Mouse (Mus musculus) liver, adult 2 months (tissue): ENCODE data around the gene 3830417A13Rik. TPM values are rescaled to one million over a fixed set of nuclear protein-coding genes. Genes with fewer than 3 reads are reported as not detected.

Experiments used
- DNase-seq: peaks from one replicate; pipeline ENCODE4 v3.0.0-alpha.2; 2011; ENCODE audit warnings: low read depth, low spot score; ENCODE audit errors: extremely low read depth
- H3K27ac ChIP-seq: fragments of 200-500 bp; replicated peaks from 2 replicates; pipeline ENCODE4 v1.5.1; 2012; ENCODE audit warnings: low read depth, mild to moderate bottlenecking, control low read depth, inconsistent platforms, low read length; ENCODE audit not compliant: insufficient read depth
- H3K27me3 ChIP-seq: fragments of 200-500 bp; 2 replicates; pipeline ENCODE4 v1.6.1; 2012; ENCODE audit warnings: mild to moderate bottlenecking, moderate library complexity, low read length, inconsistent platforms; ENCODE audit not compliant: control insufficient read depth, insufficient read depth
- H3K36me3 ChIP-seq: fragments of 200-500 bp; 2 replicates; pipeline ENCODE4 v1.6.1; 2012; ENCODE audit warnings: low read length, inconsistent platforms; ENCODE audit not compliant: control insufficient read depth, insufficient read depth
- H3K4me1 ChIP-seq: fragments of 200-500 bp; 2 replicates; pipeline ENCODE4 v1.6.1; 2011; ENCODE audit warnings: low read length; ENCODE audit not compliant: control insufficient read depth, insufficient read depth
- H3K4me3 ChIP-seq: fragments of 200-500 bp; 2 replicates; pipeline ENCODE4 v1.5.1; 2011; ENCODE audit warnings: low read depth, mild to moderate bottlenecking, control low read depth, low read length, moderate library complexity; ENCODE audit not compliant: insufficient read depth
- H3K79me2 ChIP-seq: fragments of 200-500 bp; 2 replicates; pipeline ENCODE4 v1.6.1; 2012; ENCODE audit warnings: inconsistent platforms, mild to moderate bottlenecking, low read length, moderate library complexity; ENCODE audit not compliant: control insufficient read depth, insufficient read depth
- H3K9ac ChIP-seq: fragments of 200-500 bp; 2 replicates; pipeline ENCODE4 v1.6.1; 2012; ENCODE audit warnings: low read depth, mild to moderate bottlenecking, control low read depth, inconsistent platforms, low read length
- CTCF ChIP-seq: fragments of 200-500 bp; IDR thresholded peaks from 2 replicates; pipeline ENCODE4 v1.5.1; 2011; ENCODE audit warnings: low read depth, low read length, control low read depth
- POLR2A ChIP-seq: fragments of 200-500 bp; IDR thresholded peaks from 2 replicates; pipeline ENCODE4 v1.6.1; 2011; ENCODE audit warnings: low read length, control low read depth; ENCODE audit not compliant: insufficient read depth; ENCODE audit errors: extremely low read depth
- WGBS: fragments of 180-500 bp; shearing (Covaris S2); methylation state at CpG from one replicate; pipeline ENCODE4 v1.1.7; 2018; 5-methylcytosine and 5-hydroxymethylcytosine counted together
- polyA plus RNA-seq: library from polyadenylated mRNA; depleted of rRNA; stranded (reverse); fragments of >200 nt; gene quantifications from 2 replicates; pipeline ENCODE4 v1.2.3, GENCODE M21; 2012; rRNA removed
- total RNA-seq: library from RNA; depleted of rRNA; stranded (reverse); fragments of >200 nt; gene quantifications from 2 replicates; pipeline ENCODE4 v1.2.3, GENCODE M21; 2014; rRNA removed

Gene 3830417A13Rik
- total RNA-seq (not detected in 2 replicates), polyA plus RNA-seq (not detected in 2 replicates)

DNA sequence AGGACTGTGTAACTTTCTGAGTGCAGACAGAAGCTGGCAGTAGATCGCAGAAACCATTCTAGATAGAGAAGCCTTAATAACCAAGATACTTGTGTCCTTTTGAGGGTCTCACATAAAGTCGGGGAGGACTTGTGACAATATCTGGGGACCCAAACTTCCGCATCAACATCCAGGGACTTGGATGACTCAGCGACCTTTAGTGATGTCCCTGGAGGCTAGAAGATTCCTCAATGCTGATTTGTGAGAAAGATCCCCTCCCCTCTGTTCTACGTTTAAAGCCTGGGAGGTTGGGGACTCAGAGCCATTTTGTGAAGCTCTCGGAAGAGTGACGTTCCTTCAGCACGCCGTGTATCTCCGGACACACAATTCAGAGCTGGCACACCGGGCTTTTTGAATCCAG lies at the start of gene 3830417A13Rik:
3830417A13Rik (plus strand) TSS at position 301 of the 400 bp plus-strand sequence.
- TF ChIP-seq POLR2A, result no peak
- no peak for TF ChIP-seq CTCF
- Histone ChIP-seq H3K9ac (no peak within 1 kb of the TSS), H3K27ac (no peak within 1 kb of the TSS), H3K27me3 (no peaks in the 10 kb centered on the region), H3K36me3 (no peaks in the 10 kb centered on the region), H3K79me2 (no peaks in the 10 kb centered on the region), H3K4me3 (no peak within 1 kb of the TSS), H3K4me1 (no peaks in the 10 kb centered on the region)
- DNase-seq, result no peak
- 84% methylated on average over 11 of the region's 11 CpGs for WGBS

GRCm38 (mm10) chrX:64152098-64152497 lies 21.2 kb upstream of the 3830417A13Rik start, which contains the start of gene Gm6760:
Gene Gm6760, minus strand, starts transcription at chrX:64152198.
- H3K4me3 ChIP-seq, result no peak within 1 kb of the TSS
- no peak for DNase-seq
- H3K4me1 ChIP-seq, result no peaks in the 10 kb centered on the region
- H3K27me3 ChIP-seq, result no peaks in the 10 kb centered on the region
- no peak within 1 kb of the TSS for H3K27ac ChIP-seq
- TF ChIP-seq CTCF (no peak), POLR2A (no peak)
- H3K79me2 ChIP-seq, result no peaks in the 10 kb centered on the region
- no peak within 1 kb of the TSS for H3K9ac ChIP-seq
- 49% methylated on average over 2 of the region's 2 CpGs for WGBS
- no peaks in the 10 kb centered on the region for H3K36me3 ChIP-seq

DNA sequence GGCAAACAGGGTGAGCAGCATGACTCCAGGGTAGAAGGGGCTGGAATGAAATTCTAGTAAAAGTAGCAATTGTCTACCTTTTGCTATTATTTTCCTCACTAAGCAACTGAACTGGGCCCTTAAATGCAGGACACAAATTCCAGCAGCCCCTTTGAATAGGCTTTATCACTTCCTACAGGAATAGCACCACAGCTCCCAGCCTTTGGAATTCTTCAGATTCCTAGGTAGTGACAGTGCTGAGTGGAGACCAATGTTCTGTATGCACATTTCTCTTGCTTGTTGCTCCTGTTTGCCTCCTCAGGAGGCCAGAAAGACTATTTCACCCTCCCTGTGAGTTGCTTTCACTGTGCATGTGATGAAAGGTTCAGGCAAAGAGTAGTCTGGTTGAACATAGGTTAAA lies 7.9 kb downstream of the 3830417A13Rik start:
- DNase-seq, result no peak
- Histone ChIP-seq H3K27ac (no peak overlapping the region), H3K36me3 (no peaks in the 10 kb centered on the region), H3K4me3 (no peak overlapping the region), H3K27me3 (no peaks in the 10 kb centered on the region), H3K9ac (no peak overlapping the region), H3K4me1 (no peaks in the 10 kb centered on the region), H3K79me2 (no peaks in the 10 kb centered on the region)
- TF ChIP-seq POLR2A (no peak), CTCF (no peak)

Other genes starting within 250 kb of the 3830417A13Rik start
- gene Gm6760, start 21.4 kb upstream of the 3830417A13Rik start, total RNA-seq, result not detected in 2 replicates
- not detected in 2 replicates for gene Gm6760, start 21.4 kb upstream of the 3830417A13Rik start, polyA plus RNA-seq
- not detected in 2 replicates for gene Slitrk4, start 103.4 kb downstream of the 3830417A13Rik start, total RNA-seq
- not detected in 2 replicates for gene Slitrk4, start 103.4 kb downstream of the 3830417A13Rik start, polyA plus RNA-seq